Mouse (Mus musculus): Measurements from ENCODE around the gene 4930512M02Rik.

The 4930512M02Rik gene

DNA sequence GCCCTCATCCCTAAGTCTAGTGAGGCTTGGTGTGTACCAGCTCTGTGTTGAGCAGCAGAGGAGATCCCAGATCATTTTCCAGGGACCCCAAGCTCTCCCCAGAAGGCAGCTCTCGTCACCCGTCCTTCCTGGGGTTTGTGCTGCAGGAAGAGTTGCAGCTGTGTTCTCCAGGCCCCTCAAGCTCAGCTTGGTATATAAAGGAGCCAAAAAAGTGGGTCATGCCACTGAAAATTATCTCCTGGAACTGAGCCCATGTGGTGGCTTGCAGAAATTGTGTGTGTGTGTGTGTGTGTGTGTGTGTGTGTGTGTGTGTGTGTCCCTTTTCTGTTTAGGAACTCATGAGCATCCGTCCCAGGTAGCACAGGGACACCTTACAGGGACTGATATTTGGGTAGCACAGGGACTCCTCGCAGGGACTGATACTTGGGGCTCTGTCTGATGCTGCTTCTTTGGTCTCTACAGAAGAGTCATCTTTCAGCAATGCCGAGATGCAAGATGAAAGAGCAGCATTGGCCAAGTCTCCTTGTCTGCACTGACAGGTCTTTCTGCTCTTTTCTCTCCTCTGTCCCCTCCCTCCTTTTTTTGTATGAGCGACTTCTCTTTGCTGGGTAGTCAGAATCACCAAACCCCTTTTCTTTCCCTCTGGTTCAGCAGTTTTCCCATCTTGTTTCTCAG lies 62.4 kb downstream of the 4930512M02Rik start:
- in situ Hi-C loops (cut with MboI; ENCODE audit: unreplicated experiment in 2 of 2): loop anchor here (5.0 to 10.0 kb wide), 4 partner anchors 122 to 400 kb away; partner anchors contain the start of gene Ikzf1 (in 2 of the 2)

- in situ Hi-C loops (cut with MboI; ENCODE audit: unreplicated experiment in 2 of 2): loop anchor here (5.0 to 10.0 kb wide), 4 partner anchors 123 to 400 kb away; partner anchors contain the start of gene Ikzf1 (in 2 of the 2)
Observed at GRCm38 (mm10) chr11:11564266-11565044, 63.2 kb downstream of the 4930512M02Rik start.

DNA sequence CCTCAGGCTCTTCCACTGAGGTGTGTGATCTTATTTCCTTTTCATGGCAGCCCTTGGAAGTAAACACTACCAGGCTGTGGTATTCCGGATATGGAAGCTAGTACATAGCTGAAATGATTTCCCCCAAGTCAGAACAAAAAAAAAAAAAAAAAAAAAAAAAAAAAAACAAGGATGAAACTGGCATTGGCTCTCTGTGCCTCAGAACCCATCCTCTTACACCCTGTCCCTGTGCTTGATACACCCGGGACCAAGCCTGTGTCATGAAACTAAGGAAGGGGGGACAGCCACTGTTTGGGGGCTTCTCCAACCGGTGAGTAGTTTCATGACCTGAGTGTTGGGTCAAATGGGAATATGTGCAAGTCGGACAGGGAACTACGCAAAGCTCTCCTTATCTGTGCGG lies 66.5 kb downstream of the 4930512M02Rik start:
- in situ Hi-C loops (cut with MboI; ENCODE audit: unreplicated experiment in 2 of 2): loop anchor here in 1 of 2 experiments (10.0 kb wide), 1 partner anchor 404 kb away; no protein-coding TSS in a partner anchor

DNA sequence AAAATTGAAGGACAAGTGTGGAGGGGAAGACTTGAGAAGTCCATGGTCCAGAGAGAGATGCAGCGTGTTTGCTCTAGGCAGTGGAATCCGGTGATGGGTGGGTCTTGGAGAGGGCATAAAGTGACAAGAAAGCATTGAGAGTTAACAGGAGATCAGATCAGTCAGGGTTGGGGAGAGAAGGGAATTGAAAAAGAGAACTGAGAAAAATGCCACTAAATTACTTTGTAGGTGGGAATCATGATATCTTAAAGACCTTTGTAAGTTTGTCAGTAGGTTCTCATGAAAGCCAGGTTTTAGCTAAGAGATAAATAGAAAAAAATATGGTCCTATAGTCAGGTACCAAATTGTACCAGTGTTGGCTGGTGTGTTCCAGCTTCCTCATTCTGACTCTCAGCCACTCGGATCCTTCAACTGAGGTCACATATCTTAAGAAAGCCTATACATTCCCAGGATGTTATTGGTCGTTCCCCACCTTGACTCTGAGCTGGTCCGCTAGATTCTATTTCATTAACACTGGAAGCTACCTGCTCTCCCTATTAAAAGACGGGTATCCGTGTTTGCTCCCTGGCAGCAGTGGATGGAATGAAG lies 68.4 kb downstream of the 4930512M02Rik start:
- in situ Hi-C loops (cut with MboI; ENCODE audit: unreplicated experiment in 2 of 2): loop anchor here (5.0 kb wide), 2 partner anchors 57 to 228 kb away; no protein-coding TSS in a partner anchor

- in situ Hi-C loops (cut with MboI; ENCODE audit: unreplicated experiment in 2 of 2): loop anchor here (5.0 kb wide), 2 partner anchors 56 to 229 kb away; no protein-coding TSS in a partner anchor
Observed at GRCm38 (mm10) chr11:11558662-11559061, 69.0 kb downstream of the 4930512M02Rik start.

- in situ Hi-C loops (cut with MboI; ENCODE audit: unreplicated experiment in 2 of 2): loop anchor here (5.0 kb wide), 2 partner anchors 55 to 230 kb away; no protein-coding TSS in a partner anchor
Observed at GRCm38 (mm10) chr11:11557173-11557967, 70.3 kb downstream of the 4930512M02Rik start.

GRCm38 (mm10) chr11:11556186-11556585 lies 71.4 kb downstream of the 4930512M02Rik start:
- in situ Hi-C loops (cut with MboI; ENCODE audit: unreplicated experiment in 2 of 2): loop anchor here (5.0 kb wide), 2 partner anchors 54 to 231 kb away; no protein-coding TSS in a partner anchor

GRCm38 (mm10) chr11:11555563-11555962 lies 72.1 kb downstream of the 4930512M02Rik start:
- in situ Hi-C loops (cut with MboI; ENCODE audit: unreplicated experiment in 2 of 2): loop anchor here (5.0 kb wide), 2 partner anchors 53 to 232 kb away; no protein-coding TSS in a partner anchor

- in situ Hi-C loops (cut with MboI; ENCODE audit: unreplicated experiment in 2 of 2): loop anchor here in 1 of 2 experiments (5.0 kb wide), 1 partner anchor 45 kb away; no protein-coding TSS in a partner anchor
Observed at GRCm38 (mm10) chr11:11547597-11548240, 79.9 kb downstream of the 4930512M02Rik start.

DNA sequence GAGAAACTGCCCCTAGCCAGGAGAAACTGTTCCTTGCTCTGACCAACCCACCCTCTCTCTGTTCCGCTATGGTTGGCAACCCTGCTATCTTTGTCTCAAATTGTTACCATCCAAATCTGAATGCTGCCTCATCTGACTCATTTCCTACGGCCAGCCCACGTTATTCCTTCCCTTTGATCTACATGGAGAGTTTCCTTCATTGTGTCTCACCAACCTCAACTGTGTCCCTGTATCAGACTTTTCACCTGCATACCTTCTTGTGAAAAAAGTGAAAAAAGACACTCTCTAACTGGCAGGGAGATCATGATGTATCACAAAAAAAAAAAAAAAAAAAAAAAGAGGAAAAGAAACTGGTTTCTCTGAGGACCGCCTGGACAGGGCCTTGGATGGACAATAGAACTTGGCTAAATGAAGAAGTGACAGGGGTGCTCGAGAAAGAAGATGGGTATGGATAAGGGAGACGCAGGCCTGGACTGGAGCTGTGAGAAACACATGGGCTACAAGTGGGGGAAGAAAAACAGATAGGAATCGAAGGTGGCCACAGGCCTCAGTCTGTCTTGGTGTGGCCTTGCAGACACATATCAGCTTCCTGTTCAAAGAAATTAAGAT lies 80.6 kb downstream of the 4930512M02Rik start:
- in situ Hi-C loops (cut with MboI; ENCODE audit: unreplicated experiment in 2 of 2): loop anchor here in 1 of 2 experiments (5.0 kb wide), 1 partner anchor 45 kb away; no protein-coding TSS in a partner anchor

GRCm38 (mm10) chr11:11545948-11546347 lies 81.7 kb downstream of the 4930512M02Rik start:
- in situ Hi-C loops (cut with MboI; ENCODE audit: unreplicated experiment in 2 of 2): loop anchor here in 1 of 2 experiments (5.0 kb wide), 1 partner anchor 44 kb away; no protein-coding TSS in a partner anchor
